In genomic region chr16:11006100-11006499, GRCm38 (mm10) we compare ENCODE assay signal across 1 mouse cellular context.
TF ChIP-seq lines count a peak whose summit lies in the region.

No protein-coding gene starts in this region.

TF ChIP-seq in CH12.LX, 34 proteins besides CTCF, POLR2A, EP300 and RAD21 (continued from another document):
- peak; percentile 93 for TF ChIP-seq ETS1 (conservative IDR thresholded peaks at IDR 0.05; ENCODE audit: low read depth, low read length)
- peak; percentile 72 for TF ChIP-seq IRF4 (IDR thresholded peaks at IDR 0.05; ENCODE audit: low read depth, low read length)
- TF ChIP-seq TBP (conservative IDR thresholded peaks at IDR 0.05; ENCODE audit: low read depth, low read length) = no peak
- TF ChIP-seq NRF1 (IDR thresholded peaks at IDR 0.05; ENCODE audit: low read depth, low read length) = peak; percentile 49; the same call in 1 of the 2 replicates
- peak; percentile 74 for TF ChIP-seq MAX (IDR thresholded peaks at IDR 0.05; ENCODE audit: low read length)
- 0 out of 2 replicates have a peak, but pooled peaks have one; percentile 45 for TF ChIP-seq KAT2A (IDR thresholded peaks at IDR 0.05; ENCODE audit: insufficient replicate concordance, low read length)
- peak; percentile 81; the same call in 1 of the 2 replicates for TF ChIP-seq UBTF (IDR thresholded peaks at IDR 0.05; ENCODE audit: low read depth, low read length)
- TF ChIP-seq NELFE (IDR thresholded peaks at IDR 0.05; ENCODE audit: low read depth, low read length) = peak; percentile 39; the same call in 1 of the 2 replicates
- TF ChIP-seq MXI1 (IDR thresholded peaks at IDR 0.05; ENCODE audit: low read depth, low read length) = peak; percentile 87
- TF ChIP-seq MYC (IDR thresholded peaks at IDR 0.05; ENCODE audit: low read depth, low read length) = peak; percentile 79; the same call in 1 of the 2 replicates
- 0 out of 2 replicates have a peak, but pooled peaks have one; percentile 32 for TF ChIP-seq ZMIZ1 (IDR thresholded peaks at IDR 0.05; ENCODE audit: low read depth, low read length)
- no peak for TF ChIP-seq JUN (IDR thresholded peaks at IDR 0.05; ENCODE audit: insufficient read depth, low read depth, low read length)
- no peak for TF ChIP-seq GABPA (IDR thresholded peaks at IDR 0.05; ENCODE audit: insufficient replicate concordance, low read depth, low read length)
- TF ChIP-seq CHD1 (IDR thresholded peaks at IDR 0.05; ENCODE audit: low read depth, low read length) = no peak
- 0 out of 2 replicates have a peak, but pooled peaks have one; percentile 30 for TF ChIP-seq MAFK (IDR thresholded peaks at IDR 0.05; ENCODE audit: insufficient replicate concordance, low read length)
- TF ChIP-seq HCFC1 (IDR thresholded peaks at IDR 0.05; ENCODE audit: low read depth, low read length) = peak; percentile 35; the same call in 1 of the 2 replicates
- no peak for TF ChIP-seq E2F4 (IDR thresholded peaks at IDR 0.05; ENCODE audit: insufficient replicate concordance, low read depth, low read length)
